Mouse (Mus musculus): ENCODE data around the gene Pcyt1a. TPM values are rescaled to one million over a fixed set of nuclear protein-coding genes. Genes with fewer than 3 reads are reported as not detected.
A peak's percentile ranks its signal among the peaks of the same experiment; 100 is the strongest.

The Pcyt1a gene
- total RNA-seq (2021), result 10 to 100 TPM; 32.6 to 33.7 TPM
- long read RNA-seq, experiment 1, full-length matches to known transcripts, result 8 of 14 reads
- long read RNA-seq, experiment 1, partial matches to known transcripts, result 1 of 14 reads
- long read RNA-seq, experiment 1, other reads (novel, unspliced or antisense), result 5 of 14 reads
- long read RNA-seq, experiment 2, full-length matches to known transcripts, result 9 of 16 reads
- long read RNA-seq, experiment 2, partial matches to known transcripts, result 1 of 16 reads
- long read RNA-seq, experiment 2, other reads (novel, unspliced or antisense), result 6 of 16 reads

- peak within 1 kb of the TSS; percentile 93 for H3K27ac ChIP-seq
- peak within 1 kb of the TSS; percentile 87 for H3K4me3 ChIP-seq
- DNase-seq (ENCODE audit: low spot score in 2 of 2), result peak; percentile 87 to 89
- peak; percentile 62 for TF ChIP-seq CTCF (conservative IDR thresholded peaks at IDR 0.05)
Observed at GRCm38 (mm10) chr16:32430474-32431046, at the start of gene Pcyt1a. Gene Pcyt1a, plus strand, starts transcription at chr16:32430921.

GRCm38 (mm10) chr16:32382901-32383300 lies 47.8 kb upstream of the Pcyt1a start:
- no peak overlapping the region for H3K27ac ChIP-seq
- no peak for TF ChIP-seq CTCF (conservative IDR thresholded peaks at IDR 0.05)
- no peak overlapping the region for H3K4me3 ChIP-seq
- DNase-seq (ENCODE audit: low spot score in 2 of 2), result no peak

GRCm38 (mm10) chr16:32384885-32385284 lies 45.8 kb upstream of the Pcyt1a start:
- Histone ChIP-seq H3K27ac (no peak overlapping the region), H3K4me3 (no peak overlapping the region)
- DNase-seq (ENCODE audit: low spot score in 2 of 2), result no peak
- no peak for TF ChIP-seq CTCF (conservative IDR thresholded peaks at IDR 0.05)

DNA sequence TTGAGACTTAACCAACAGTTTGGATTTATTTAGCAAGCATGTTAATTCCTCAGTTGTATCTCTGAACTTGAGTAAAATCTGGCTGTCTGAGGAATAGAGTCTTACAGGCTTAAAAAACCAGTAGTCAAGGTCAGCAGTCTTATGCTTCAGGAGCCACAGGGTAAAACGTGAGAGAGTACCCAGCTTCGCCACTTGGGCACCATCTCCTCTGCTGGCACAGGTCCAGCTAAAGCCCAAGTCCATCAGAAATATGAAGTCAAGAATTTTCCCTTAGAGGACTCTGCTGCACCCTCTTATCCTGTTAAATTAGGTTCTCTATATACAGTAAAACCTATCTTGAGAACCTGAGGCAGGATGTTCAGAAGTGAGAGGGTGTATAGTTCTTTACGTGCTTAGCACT lies 43.9 kb upstream of the Pcyt1a start:
- no peak overlapping the region for H3K27ac ChIP-seq
- no peak for DNase-seq (ENCODE audit: low spot score in 2 of 2)
- TF ChIP-seq CTCF (conservative IDR thresholded peaks at IDR 0.05), result peak; percentile 24; the same call in 1 of the 2 replicates
- H3K4me3 ChIP-seq, result no peak overlapping the region

GRCm38 (mm10) chr16:32389049-32389448 lies 41.7 kb upstream of the Pcyt1a start:
- no peak overlapping the region for H3K4me3 ChIP-seq
- no peak for DNase-seq (ENCODE audit: low spot score in 2 of 2)
- H3K27ac ChIP-seq, result no peak overlapping the region
- no peak for TF ChIP-seq CTCF (conservative IDR thresholded peaks at IDR 0.05)

DNA sequence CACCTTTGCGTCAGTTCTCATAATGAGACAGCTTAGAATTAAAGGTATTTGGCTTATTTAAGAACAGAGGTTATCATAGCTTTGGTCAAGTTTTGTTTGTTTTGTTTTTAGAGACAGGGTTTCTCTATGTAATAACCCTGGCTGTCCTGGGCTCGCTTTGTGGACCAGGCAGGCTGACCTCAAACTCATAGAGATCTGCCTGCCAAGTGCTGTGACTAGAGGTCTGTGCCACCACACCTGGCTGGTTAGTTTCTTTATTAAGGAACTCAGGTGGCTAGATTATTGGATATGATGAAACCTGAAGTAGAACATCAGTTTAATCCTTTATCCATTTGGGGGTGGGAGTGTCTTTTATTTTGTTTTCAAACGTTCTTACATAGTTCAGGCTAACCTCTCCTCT lies 40.9 kb upstream of the Pcyt1a start:
- Histone ChIP-seq H3K4me3 (no peak overlapping the region), H3K27ac (no peak overlapping the region)
- no peak for TF ChIP-seq CTCF (conservative IDR thresholded peaks at IDR 0.05)
- DNase-seq (ENCODE audit: low spot score in 2 of 2), result no peak

DNA sequence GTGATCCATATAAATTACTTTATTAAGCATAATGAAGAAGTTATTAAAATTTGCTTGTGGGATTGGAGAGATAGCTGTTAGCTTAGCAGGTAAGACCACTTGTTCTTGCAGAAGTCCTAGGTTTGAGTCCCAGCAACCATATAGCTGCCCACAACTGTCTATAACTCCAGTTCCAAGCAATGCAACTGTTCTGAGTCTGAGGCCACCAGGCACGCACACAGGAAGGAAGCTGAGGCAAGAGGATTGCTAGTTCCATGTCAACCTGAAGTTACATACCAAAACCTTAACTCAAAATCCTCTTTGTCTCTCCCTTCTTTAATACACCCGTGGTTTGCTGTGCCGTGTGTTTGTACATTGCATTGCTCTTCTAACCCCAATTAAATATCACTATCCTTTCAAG lies 39.8 kb upstream of the Pcyt1a start:
- Histone ChIP-seq H3K27ac (no peak overlapping the region), H3K4me3 (no peak overlapping the region)
- no peak for TF ChIP-seq CTCF (conservative IDR thresholded peaks at IDR 0.05)
- no peak for DNase-seq (ENCODE audit: low spot score in 2 of 2)

DNA sequence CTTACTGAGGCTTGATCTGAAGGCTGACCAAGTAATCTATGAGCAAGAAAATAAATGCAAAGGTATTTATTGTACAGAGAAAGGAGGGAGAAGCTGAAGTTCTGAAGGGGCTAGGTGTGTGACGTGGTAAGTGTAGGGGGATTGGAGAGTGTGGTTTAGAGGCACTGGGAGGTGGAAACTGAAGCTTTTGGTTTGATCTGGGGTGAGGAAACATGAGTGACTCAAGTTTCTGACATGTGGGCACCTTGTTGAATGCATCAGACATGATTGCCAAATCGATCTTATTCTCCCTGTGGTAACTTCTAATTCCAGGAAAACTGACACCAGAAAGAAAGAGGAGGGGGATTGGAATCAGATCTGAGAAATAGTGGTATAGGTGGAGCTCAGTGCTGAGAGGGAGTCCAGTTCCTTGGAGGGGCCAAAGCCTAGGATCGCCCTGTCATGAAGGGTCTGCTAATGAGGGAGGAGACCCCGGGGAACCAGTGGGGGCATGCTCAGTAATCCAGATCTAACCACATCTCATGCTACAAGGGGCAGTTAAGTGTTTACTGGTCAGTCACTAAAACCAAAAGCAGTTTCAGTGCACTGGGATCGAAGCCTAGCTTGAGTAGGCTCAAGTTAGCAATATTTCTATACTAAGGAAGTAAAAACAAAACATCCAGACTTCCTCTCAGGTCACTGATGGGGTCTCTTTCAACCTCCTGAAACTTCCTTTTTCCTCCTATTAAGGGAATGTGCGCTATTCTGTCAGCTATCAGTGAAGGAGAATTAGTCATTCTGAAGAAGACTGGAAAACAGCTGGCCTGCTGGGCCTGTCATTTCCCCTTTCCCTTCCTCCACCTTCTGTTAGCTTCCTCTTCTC lies 34.8 kb upstream of the Pcyt1a start:
- no peak for TF ChIP-seq CTCF (conservative IDR thresholded peaks at IDR 0.05)
- DNase-seq (ENCODE audit: low spot score in 2 of 2), result no peak
- Histone ChIP-seq H3K4me3 (no peak overlapping the region), H3K27ac (no peak overlapping the region)

DNA sequence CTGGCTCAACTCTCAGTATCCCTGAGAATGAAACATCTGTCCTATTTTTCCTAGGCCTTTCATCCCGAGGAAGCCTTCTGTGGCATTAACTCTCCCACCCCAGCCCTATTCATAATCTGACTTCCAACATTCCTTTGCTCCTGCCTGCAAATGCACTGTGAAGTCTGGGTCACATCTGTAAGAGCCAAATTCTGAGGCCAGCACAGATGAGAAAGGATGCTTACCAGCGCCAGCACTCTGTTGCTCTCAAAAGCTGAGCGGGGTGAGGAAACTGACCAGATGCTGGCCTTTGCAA lies 34.2 kb upstream of the Pcyt1a start:
- H3K4me3 ChIP-seq, result no peak overlapping the region
- TF ChIP-seq CTCF (conservative IDR thresholded peaks at IDR 0.05), result no peak
- DNase-seq (ENCODE audit: low spot score in 2 of 2), result no peak
- no peak overlapping the region for H3K27ac ChIP-seq

DNA sequence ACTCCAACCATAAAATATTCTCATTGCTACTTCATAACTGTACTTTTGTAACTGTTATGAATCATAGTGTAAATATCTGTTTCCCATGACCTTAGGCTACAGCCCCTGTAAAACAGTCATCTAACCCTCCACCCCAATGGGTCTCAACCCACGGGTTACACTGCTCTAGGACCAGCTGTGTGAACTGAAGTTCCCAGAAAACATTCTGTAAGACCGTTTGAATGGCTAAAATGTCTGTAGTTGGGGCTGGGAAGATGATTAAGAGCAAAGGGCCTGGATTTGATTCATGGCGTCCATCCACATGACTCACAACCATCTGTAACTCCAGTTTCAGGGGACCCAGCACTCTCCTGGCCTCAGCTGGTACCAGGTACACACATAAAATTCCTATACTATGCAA lies 32.5 kb upstream of the Pcyt1a start:
- no peak overlapping the region for H3K4me3 ChIP-seq
- no peak overlapping the region for H3K27ac ChIP-seq
- DNase-seq (ENCODE audit: low spot score in 2 of 2), result no peak
- TF ChIP-seq CTCF (conservative IDR thresholded peaks at IDR 0.05), result no peak

DNA sequence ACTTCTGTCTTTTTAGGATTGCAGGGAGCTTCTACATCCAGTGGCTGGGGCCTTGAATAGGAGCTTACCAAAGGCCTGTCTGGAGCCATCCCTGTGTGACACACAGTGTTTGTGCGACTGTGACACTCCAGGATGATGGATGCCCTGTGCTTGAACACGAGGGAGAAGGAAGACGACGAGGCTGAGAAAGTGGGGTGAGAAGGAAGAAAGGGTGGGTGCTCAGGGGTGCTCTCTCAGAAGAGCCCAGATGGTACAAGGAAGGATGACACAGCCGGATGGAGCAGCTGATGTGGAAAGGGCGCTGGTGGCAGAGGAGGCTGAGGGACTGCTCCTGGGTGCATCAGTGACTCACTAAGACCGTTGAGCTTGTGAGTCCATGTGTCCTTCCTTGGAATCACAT lies 30.5 kb upstream of the Pcyt1a start, which contains the start of gene Tm4sf19:
Tm4sf19 (plus strand) TSS at position 240 of the 400 bp plus-strand sequence.
- no peak for DNase-seq (ENCODE audit: low spot score in 2 of 2)
- TF ChIP-seq CTCF (conservative IDR thresholded peaks at IDR 0.05), result no peak
- Histone ChIP-seq H3K4me3 (no peak within 1 kb of the TSS), H3K27ac (no peak within 1 kb of the TSS)

DNA sequence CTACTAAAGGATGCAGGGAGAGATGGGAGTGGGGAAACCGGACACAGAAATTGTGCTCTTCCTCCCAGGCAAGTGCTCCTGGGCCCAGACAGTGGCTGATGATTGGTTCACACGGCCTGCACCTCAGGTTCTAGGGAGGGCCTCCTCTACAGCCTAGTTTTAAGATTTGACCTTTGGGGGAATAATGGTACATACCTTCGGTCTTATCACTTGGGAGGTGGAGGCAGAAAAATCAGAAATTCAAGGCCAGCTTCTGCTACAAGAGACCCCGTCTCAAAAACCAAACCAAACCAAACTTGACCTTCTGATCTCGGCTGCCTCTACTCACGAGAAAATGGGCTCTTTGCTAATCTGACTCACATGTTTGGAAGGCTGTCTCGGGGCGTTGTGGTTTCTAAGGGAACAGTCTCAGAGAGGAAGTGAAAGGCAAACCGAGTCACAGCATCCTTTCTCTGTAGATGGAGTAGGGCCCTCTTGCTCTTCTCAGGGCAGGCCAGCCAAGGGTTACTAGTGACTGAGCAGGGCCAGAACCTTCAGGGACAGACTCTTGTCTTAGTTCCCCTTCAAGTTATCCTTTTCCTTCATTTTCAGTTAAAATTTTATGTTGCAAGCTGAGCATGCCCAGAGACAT lies 29.3 kb upstream of the Pcyt1a start:
- DNase-seq (ENCODE audit: low spot score in 2 of 2), result no peak

GRCm38 (mm10) chr16:32402818-32403217 lies 27.9 kb upstream of the Pcyt1a start:
- DNase-seq (ENCODE audit: low spot score in 2 of 2), result no peak
- Histone ChIP-seq H3K4me3 (no peak overlapping the region), H3K27ac (no peak overlapping the region)
- no peak for TF ChIP-seq CTCF (conservative IDR thresholded peaks at IDR 0.05)

More for the DNA sequence above, 29.3 kb upstream of the Pcyt1a start:
- TF ChIP-seq CTCF (conservative IDR thresholded peaks at IDR 0.05), result no peak
- Histone ChIP-seq H3K27ac (no peak overlapping the region), H3K4me3 (no peak overlapping the region)

Measured in layer of hippocampus, adult 2 months (tissue).